Mouse (Mus musculus) gastrocnemius, adult 8-10 months (tissue): ENCODE results near the gene Tfrc. TPM values are rescaled to one million over a fixed set of nuclear protein-coding genes. Genes with fewer than 3 reads are reported as not detected.
A peak's percentile ranks its signal among the peaks of the same experiment; 100 is the strongest.

ENCODE experiments used
- DNase-seq, 2 experiments: peaks; one replicate each; pipeline ENCODE4 v3.0.0; 2022; ENCODE audit warnings: low spot score in 2 of 2
- total RNA-seq, 4 experiments: library from RNA; stranded (reverse); gene quantifications; 2 replicates each; pipeline ENCODE4 v1.2.4; 2022

Gene Tfrc
- total RNA-seq, 4 experiments from 2014 or later, result 46.2 to 82.1 (median 70.2) TPM

DNA sequence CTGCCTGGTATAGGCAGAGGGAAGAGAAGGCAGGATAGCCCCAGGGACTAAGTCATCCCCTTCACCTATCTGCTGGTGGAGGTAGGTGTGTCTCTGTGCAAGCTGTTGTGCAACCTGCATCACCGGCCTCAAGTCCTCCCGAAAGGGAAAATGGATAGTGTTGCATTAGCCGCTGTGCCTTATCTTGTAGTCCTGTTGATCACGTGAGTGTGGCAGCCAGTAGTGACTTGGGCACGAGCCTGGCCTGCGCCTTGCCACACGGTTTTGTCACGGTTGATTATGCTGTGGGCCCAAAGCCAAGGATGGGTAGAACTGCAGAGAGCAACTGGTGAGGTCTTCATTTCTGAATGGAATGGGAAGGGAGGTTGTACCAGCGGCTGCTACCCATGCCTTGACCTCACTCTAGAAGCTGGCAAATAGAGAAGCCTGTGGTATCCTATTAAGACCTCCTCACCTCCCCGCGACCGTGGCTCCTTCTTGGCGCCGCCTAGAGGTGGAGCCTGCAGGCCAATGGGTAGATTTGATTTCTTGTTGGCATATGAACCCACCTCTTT lies 36.7 kb downstream of the Tfrc start:
- DNase-seq, result no peak

- no peak for DNase-seq
Observed at GRCm38 (mm10) chr16:32646014-32646413, 37.3 kb downstream of the Tfrc start.

GRCm38 (mm10) chr16:32647712-32648111 lies 39.0 kb downstream of the Tfrc start:
- no peak for DNase-seq

DNA sequence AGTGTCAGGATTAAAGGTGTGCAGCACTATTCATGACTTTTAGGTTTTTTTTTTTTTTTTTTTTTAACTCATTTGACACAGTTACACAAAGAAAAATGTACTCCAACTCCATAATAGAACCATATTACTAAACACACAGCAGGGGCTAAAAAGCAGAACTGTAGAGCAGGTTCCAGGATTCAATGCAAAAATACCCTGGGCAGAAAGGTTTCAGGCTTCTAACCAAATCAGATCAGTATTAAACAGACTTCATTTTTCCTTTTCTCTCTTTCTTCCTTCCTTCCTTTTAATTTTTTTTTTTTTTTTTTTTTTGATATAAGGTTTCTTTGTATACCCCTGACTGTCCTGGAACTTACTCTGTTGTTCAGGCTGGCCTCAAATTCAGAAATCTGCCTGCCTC lies 41.7 kb downstream of the Tfrc start:
- DNase-seq, result no peak

DNA sequence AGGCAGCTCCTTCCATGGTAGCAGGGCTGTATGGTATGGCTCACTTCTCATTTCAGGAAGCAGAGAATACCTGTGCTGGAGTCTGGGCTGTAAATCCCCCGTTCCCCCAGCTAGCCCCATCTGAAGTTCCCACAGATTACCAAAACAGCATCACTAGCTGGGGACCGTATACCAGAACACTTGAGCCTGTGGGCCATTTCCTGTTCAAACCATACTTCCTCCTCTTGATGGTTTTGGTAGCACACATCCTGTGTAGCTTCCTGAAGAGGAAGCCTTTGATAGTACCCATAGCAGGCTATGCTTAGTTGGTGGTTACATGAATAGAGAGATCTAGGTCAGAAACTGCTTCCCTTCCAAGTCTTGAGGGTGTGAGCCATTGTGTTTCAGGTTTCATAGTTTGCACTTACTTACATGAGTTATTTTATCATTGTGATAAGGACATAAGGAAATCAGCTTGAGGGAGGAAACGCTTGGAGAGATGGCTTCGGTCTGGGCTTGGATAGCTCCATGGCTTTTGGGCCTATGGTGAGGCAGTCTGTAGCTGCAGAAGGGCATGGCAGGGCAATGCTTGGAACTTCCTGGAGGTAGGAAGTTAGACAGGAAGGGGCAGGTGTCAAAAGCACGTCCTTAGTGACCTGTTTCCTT lies 42.4 kb downstream of the Tfrc start:
- no peak for DNase-seq

GRCm38 (mm10) chr16:32654071-32654733 lies 45.5 kb downstream of the Tfrc start:
- no peak for DNase-seq

- no peak for DNase-seq
Observed at GRCm38 (mm10) chr16:32655534-32655933, 46.8 kb downstream of the Tfrc start.

DNA sequence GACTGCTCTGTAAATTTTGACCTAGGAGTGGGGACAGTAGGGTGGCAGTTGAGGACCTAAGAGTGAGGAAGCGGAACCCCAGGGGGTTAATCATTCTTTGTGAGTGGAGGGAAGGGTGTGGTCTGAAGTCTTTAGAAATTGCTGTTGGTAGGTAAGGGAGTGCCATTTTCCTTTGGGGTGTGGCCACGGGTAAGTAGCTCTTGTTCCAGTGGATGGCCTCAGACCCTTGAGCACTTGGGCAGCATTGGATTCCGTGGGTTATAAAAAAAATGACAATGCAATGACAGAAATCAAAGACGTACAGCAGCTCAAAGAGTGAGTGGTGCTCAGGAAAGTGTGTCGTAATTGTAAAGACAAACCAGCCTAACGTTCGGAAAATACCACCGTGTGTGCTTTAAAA lies 47.6 kb downstream of the Tfrc start:
- no peak for DNase-seq

GRCm38 (mm10) chr16:32656794-32657193 lies 48.1 kb downstream of the Tfrc start:
- DNase-seq, result no peak

GRCm38 (mm10) chr16:32657498-32658250 lies 49.0 kb downstream of the Tfrc start:
- peak in 1 of 2 experiments; percentile 68 for DNase-seq

- DNase-seq, result no peak
Observed at GRCm38 (mm10) chr16:32658743-32659171, 50.0 kb downstream of the Tfrc start.

- DNase-seq, result peak in 1 of 2 experiments; percentile 54
Observed at GRCm38 (mm10) chr16:32659385-32659784, 50.7 kb downstream of the Tfrc start.

- DNase-seq, result no peak
Observed at GRCm38 (mm10) chr16:32660095-32660494, 51.4 kb downstream of the Tfrc start.

- DNase-seq, result peak; percentile 75 to 87
Observed at GRCm38 (mm10) chr16:32660557-32661321, 52.0 kb downstream of the Tfrc start.

DNA sequence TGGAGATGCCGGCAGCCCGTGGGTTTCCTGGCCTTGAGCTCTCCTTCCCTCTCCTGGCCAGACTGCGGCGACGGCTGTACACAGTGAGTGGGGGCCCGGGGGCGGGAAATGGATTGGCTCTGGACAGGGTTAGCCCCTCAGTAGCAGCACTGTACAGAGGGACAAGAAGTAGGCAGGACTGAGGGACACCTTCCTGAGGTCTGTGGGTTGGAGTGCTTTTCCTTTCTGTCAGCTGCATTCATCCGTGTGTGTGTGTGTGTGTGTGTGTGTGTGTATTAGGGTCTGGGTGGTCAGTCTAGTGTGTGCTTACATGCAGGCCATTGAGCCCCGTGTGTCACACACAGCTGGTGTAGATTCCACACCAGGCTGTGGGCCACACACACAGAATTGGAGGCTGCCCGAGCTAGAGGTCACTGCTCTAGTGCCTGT lies 52.8 kb downstream of the Tfrc start:
- DNase-seq, result no peak

- DNase-seq, result no peak
Observed at GRCm38 (mm10) chr16:32662372-32662771, 53.7 kb downstream of the Tfrc start.

DNA sequence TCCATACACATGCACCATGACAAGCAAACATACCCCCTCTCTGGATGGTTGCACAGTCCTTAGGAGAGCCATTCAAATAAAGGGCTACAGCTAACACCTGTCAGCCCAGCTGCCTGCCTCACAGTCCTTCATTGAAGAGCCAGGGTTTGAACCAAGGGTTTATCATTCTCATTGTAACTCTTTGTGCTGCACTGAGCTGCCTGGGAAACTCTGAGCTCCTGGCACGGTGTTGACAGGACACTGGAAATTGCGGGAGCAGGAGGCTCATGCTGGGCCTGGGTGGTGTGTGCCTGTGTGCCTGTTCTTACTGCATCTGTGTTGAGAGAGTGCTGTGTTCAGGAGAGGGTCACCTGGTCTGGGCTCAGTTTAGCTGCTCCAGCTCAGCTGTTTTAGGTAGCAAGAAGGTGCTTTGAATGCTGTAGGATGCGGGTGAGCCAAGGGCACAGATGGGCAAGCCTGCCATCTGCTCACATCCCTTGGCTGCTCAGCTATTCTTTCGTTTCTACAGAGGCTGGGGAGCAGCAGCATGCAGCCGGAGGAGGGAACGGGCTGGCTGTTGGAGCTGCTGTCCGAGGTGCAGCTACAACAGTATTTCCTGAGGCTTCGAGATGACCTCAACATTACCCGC lies 54.6 kb downstream of the Tfrc start:
- DNase-seq, result no peak

- no peak for DNase-seq
Observed at GRCm38 (mm10) chr16:32664211-32664610, 55.5 kb downstream of the Tfrc start.

- DNase-seq, result no peak
Observed at GRCm38 (mm10) chr16:32665851-32666665, 57.3 kb downstream of the Tfrc start.
